Mouse (Mus musculus): ENCODE results near the gene Rhbdl1. TPM values are rescaled to one million over a fixed set of nuclear protein-coding genes. Genes with fewer than 3 reads are reported as not detected.

Gene Rhbdl1
- total RNA-seq (2021) (10 to 100 TPM in 1 of 2 experiments, 1 to 10 TPM in 1; 9.8 to 47.1 TPM), polyA plus RNA-seq (2012; rRNA removed) (88.1 and 142 TPM in 2 replicates)
- long read RNA-seq, transcript Rhbdl1-201 (8 exons, 1,711 nt) = major isoform, 19 of 84 reads
- long read RNA-seq, partial matches to known transcripts = 38 of 84 reads
- long read RNA-seq, other reads (novel, unspliced or antisense) = 27 of 84 reads

DNA sequence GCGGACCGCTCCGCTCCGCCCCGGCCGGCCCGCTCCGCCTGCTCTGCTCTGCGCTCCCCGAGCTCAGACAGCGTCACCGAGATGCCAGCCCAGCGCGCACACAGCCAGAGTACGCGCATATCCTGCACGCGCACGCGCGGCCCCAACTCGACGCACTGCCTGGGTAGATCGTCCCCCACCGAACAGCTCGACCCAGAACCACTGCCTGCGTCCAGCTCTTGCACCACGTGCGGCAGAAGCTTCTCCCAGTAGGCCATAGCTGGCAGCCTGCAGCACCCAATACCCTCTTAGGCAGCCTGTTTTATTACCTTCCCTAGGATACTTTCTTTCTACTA lies at the start of gene Rhbdl1:
Gene Rhbdl1 (minus strand): TSS at position 220 of the 335 bp plus-strand sequence.
- peak; percentile 93 for DNase-seq

GRCm38 (mm10) chr17:25886806-25887205 lies 49.7 kb upstream of the Rhbdl1 start:
- DNase-seq = no peak

GRCm38 (mm10) chr17:25885636-25886035 lies 48.5 kb upstream of the Rhbdl1 start:
- no peak for DNase-seq

- no peak for DNase-seq
Observed at GRCm38 (mm10) chr17:25883824-25884223, 46.7 kb upstream of the Rhbdl1 start.

DNA sequence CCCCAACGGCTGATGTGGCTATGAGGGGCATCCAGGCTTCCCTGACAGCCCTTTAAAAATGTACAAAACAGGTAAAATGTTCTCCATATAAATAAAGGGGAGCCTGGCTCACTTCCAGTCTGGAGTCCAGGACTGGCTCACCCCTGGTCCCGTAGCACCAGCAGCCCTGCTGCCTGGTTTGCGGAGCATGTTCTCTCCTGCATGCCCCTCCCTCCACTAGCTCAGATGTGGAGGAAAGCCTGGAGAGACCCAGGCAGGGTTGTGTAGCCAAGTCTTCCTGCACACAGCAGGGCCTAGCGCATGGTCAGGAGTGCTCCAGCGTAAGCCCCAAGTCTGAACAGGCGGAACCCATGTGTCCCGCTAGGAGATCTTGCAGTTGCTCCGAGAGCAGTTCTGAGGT lies 46.2 kb upstream of the Rhbdl1 start:
- DNase-seq = no peak

GRCm38 (mm10) chr17:25882306-25882705 lies 45.2 kb upstream of the Rhbdl1 start:
- peak; percentile 36 for DNase-seq

DNA sequence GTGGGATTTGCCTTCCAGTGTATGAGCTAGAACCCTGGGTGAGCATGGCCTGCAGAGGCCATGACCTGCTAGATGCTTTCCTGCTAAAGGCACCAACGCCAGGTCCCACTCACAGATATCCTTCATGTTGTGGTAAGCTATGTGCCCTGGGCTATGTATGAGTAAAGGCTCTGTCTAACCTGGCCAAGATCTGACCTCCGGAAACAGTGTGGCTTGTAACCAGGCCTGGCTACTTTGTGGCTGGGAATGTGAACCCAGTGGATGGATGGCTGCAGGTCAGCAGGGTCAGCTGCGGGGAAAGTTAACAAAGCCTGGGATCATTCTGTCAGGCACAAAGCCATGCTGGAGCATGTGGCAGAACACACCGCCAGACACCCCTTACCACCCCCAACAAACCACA lies 44.6 kb upstream of the Rhbdl1 start:
- no peak for DNase-seq

DNA sequence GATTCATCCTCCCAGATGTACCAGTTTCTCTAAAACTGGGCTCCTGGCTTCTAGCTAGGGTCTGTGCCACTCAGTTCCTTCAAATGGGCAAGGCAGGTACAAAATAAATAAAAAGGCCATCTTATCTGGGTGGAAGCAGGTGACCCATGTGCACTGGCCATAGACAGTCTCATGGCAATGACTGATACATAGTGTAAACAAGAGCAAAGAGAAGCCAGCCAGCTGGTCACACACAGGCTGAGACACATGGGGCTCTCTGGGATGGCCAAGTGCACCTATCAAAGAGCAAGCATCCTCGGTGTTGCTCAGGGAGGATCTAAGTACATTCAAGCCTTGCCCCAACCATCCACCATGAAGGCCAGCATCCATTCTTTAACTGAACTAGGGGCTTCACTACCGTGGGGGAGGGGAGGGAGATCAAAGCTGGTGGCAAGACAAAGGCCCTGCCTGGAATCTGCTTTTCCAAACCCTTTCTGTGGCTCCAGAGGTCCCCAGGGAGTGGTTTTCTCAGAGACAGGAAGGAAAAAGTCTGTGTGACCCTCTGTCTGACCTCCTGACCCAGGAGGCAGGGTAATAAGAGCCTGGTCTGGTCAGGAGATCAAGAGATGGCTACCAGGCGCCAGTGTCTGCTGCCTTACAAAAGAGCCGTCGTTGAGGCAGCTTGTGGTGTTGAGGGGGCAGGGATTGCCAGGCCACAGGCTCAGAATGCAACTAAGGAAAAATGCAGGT lies 44.0 kb upstream of the Rhbdl1 start:
- DNase-seq = peak; percentile 38

GRCm38 (mm10) chr17:25880196-25880910 lies 43.3 kb upstream of the Rhbdl1 start, which contains the start of gene Wfikkn1:
Gene Wfikkn1, minus strand, starts transcription at chr17:25880858.
- DNase-seq = no peak

DNA sequence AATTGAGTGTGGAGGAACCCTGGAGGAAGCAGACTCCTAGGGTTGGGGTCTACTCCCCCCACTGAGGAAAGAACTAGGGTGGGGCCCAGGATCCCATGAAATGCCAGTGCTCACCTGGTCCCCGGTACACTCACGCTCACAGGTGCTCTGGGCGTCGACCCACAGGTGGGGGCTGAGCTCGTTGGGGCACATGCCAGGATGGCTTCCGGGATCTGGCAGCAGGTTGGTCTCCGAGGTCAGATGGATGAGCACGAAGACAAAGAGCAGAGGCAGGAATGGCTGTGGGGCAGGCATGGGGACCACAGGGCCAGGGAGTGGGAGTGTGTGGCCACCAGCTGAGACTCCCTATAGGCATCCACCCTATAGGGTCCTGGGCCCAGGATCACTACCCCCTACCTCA lies 42.7 kb upstream of the Rhbdl1 start:
- DNase-seq = peak; percentile 14

- DNase-seq = peak; percentile 74
Observed at GRCm38 (mm10) chr17:25879261-25879660, 42.2 kb upstream of the Rhbdl1 start.

DNA sequence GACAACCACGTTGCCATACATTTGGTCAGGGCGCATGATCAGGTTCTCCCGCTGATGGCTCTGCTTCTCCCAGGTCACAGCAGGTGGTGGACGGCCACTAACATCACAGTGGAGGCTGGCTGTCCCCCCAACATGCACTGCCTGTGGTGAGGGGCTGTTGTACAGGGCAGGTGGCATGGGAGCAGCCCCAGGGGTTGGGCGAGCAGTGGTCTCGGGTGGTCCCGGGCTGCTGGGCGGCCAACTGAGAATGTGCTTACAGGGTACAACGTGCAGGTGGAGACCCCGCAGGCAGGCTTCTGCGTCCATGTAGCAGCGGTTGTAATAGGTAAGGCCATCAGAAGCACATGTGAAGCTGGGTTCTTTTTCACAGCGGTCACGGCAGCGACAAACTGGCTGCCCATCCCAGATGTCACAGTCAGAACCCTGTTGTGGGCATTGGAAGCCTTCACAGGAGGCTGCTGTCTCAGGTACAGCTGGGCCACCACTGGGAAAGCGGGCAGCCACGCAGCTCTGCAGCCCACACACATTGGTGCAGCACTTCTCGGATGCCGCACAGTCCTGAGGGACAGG lies 41.6 kb upstream of the Rhbdl1 start:
- peak; percentile 16 for DNase-seq

DNA sequence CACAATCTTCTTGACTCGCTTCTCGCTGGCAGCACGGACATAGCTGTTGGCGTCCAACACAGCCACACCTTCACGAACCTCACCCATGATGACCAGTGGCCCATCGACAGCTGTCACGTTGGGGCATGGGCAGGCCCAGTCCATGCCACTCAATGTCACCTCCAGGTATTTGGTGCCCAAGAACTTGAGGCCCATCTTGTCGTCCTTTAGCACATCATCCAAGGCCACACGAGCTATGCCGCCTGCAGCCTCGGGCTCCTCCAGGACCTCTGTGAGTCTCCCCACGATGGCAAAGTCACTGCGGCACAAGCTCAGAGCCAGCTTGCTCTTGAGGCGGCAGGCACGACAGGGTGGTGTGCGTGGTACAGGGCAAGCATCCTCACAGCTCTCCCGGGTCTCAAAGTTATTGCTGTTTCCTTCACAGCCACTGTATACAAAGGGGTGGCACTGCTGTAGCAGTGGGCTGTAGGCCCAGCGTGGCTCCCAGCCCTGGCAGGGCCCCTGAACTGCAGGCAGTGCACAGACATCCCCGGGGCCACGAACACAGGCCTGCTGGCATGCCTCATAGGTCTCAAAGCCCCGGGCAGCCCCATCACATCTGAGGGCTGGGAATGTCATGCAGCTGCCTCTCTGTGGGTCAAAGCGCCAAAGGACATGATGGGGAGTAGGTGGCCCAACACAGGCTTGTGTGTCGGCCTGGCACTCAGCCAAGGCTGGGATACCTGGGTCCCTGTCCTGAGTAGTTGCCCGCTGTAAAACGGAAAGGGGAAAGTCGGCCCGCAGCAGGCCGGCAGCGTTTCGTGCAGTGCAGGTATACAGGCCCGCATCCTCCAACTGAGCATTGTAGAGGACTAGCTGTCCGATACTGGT lies 40.9 kb upstream of the Rhbdl1 start:
- peak; percentile 30 for DNase-seq

DNA sequence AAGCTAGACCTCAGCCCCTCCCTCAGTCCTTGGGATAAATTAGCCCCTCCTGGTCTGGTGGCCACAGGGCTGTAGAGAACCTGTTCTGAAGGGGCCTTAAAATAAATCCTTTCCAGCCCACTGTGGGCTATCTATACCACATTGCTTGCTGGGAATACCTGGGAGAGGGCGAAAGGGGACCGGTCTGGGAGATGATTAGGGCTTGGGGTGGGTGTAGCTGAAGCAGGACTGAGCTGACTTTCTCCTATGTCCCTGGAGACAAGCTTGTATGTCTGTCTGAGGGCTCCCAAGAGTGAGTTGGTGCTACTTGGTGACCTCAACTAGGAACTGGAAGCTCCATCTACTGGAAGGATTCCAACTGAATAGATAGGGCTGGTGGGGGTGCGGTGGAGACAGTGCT lies 39.9 kb upstream of the Rhbdl1 start:
- no peak for DNase-seq

DNA sequence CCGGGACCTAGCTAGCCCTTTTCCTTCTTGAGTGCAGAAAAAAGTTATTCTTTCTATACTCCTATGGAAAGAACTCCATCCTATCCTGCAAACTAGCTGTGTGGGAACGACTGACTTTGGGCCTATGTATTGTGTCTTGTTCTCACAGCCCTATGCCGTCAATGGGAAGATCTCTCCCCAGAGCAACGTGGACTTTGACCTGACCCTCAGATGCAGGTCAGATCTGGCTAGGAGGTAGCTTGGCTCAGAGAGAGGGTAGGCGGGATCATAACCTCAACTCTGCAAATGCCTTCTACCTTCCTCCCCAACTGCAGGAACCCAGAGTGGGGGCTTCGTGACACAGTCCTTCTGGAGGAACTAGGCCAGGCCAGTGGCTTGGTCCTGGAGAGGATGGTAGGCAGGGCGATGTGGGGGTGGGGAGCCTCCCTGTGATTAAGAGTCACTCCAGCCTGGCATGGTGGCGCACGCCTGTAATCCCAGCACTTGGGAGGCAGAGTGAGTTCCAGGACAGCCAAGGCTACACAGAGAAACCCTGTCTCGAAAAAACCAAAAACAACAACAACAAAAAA lies 39.3 kb upstream of the Rhbdl1 start:
- peak; percentile 43 for DNase-seq

- peak; percentile 94 for DNase-seq
Observed at GRCm38 (mm10) chr17:25875171-25876136, 38.4 kb upstream of the Rhbdl1 start.

GRCm38 (mm10) chr17:25874721-25875170 lies 37.7 kb upstream of the Rhbdl1 start, which contains the start of gene Mettl26:
Gene Mettl26, plus strand, starts transcription at chr17:25875074.
- DNase-seq = peak; percentile 91

- peak; percentile 76 for DNase-seq
Observed at GRCm38 (mm10) chr17:25874148-25874720, 37.1 kb upstream of the Rhbdl1 start.

GRCm38 (mm10) chr17:25873405-25874147 lies 36.5 kb upstream of the Rhbdl1 start:
- no peak for DNase-seq
